Mouse (Mus musculus) ovary, adult 18-20 months (tissue): ENCODE measurements around the gene Tceal1.

ENCODE experiments used
- DNase-seq: peaks from one replicate; pipeline ENCODE4 v3.0.0; 2022; ENCODE audit warnings: low spot score, mixed read lengths

The Tceal1 gene

GRCm38 (mm10) chrX:136755464-136755863 is 47.7 kb downstream of the Tceal1 start:
- DNase-seq: no peak
